Mouse (Mus musculus) CH12.LX (cell line): ENCODE results near the gene Trp53i13. TPM values are rescaled to one million over a fixed set of nuclear protein-coding genes. Genes with fewer than 3 reads are reported as not detected.

Experiments
- DNase-seq: peaks from one replicate; pipeline ENCODE4 v3.0.0-alpha.2; 2013; ENCODE audit errors: extremely low read depth
- H3K27ac ChIP-seq: 2 replicates; pipeline ENCODE4 v1.5.1; 2012; ENCODE audit warnings: low read depth, mild to moderate bottlenecking, control low read depth, moderate library complexity; ENCODE audit not compliant: insufficient read depth
- H3K27me3 ChIP-seq: replicated peaks from 2 replicates; pipeline ENCODE3; 2012; ENCODE audit warnings: inconsistent platforms
- H3K36me3 ChIP-seq, 2 experiments: replicated peaks in 1 of 2; 2 replicates each; pipeline versions ENCODE3 to v1.6.1; 2012; ENCODE audit warnings: inconsistent platforms in 1 of 2, low read length in 1 of 2, mild to moderate bottlenecking in 1 of 2, mixed read lengths in 1 of 2, moderate library complexity in 1 of 2; ENCODE audit not compliant: control insufficient read depth in 1 of 2, insufficient read depth in 1 of 2
- H3K4me1 ChIP-seq, 2 experiments: 2 replicates each; pipeline ENCODE4 v1.6.1; 2012; ENCODE audit warnings: inconsistent platforms in 1 of 2, moderate library complexity in 1 of 2; ENCODE audit not compliant: insufficient read depth in 2 of 2, control insufficient read depth in 1 of 2
- H3K4me2 ChIP-seq: 2 replicates; pipeline ENCODE4 v1.6.1; 2012; ENCODE audit warnings: low read depth, mild to moderate bottlenecking, control low read depth; ENCODE audit not compliant: poor library complexity, insufficient read depth, severe bottlenecking
- H3K4me3 ChIP-seq, 3 experiments: fragments of 150-350 bp in 1 of 3; sonication (generic) in 1 of 3; replicated peaks in 1 of 3; 2 replicates each; pipeline versions ENCODE3 to v1.5.1; 2011 to 2012; ENCODE audit warnings: low read depth in 2 of 3, low read length in 2 of 3, mild to moderate bottlenecking in 2 of 3, moderate library complexity in 2 of 3, control low read depth in 1 of 3, improper control_type of control experiment in 1 of 3, inconsistent platforms in 1 of 3, mixed read lengths in 1 of 3; ENCODE audit not compliant: poor library complexity in 1 of 3
- H3K79me2 ChIP-seq: replicated peaks from 2 replicates; pipeline ENCODE4 v1.6.1; 2012; ENCODE audit warnings: mild to moderate bottlenecking, moderate library complexity; ENCODE audit not compliant: control insufficient read depth, poor library complexity, insufficient read depth, severe bottlenecking; ENCODE audit errors: extremely low read depth
- H3K9ac ChIP-seq: 2 replicates; pipeline ENCODE4 v1.6.1; 2012; ENCODE audit warnings: low read depth, mild to moderate bottlenecking, control low read depth, moderate library complexity; ENCODE audit not compliant: insufficient read depth
- H3K9me3 ChIP-seq: replicated peaks from 2 replicates; pipeline ENCODE3; 2012; ENCODE audit warnings: low read length, inconsistent platforms, mixed read lengths
- BHLHE40 ChIP-seq: IDR thresholded peaks from 2 replicates; pipeline ENCODE4 v1.6.1; 2011; ENCODE audit warnings: mild to moderate bottlenecking, low read depth, low read length, improper control_type of control experiment
- CHD1 ChIP-seq: IDR thresholded peaks from 2 replicates; pipeline ENCODE4 v1.6.1; 2012; ENCODE audit warnings: low read depth, low read length, improper control_type of control experiment, inconsistent platforms
- CHD2 ChIP-seq: IDR thresholded peaks from 2 replicates; pipeline ENCODE4 v1.6.1; 2011; ENCODE audit warnings: low read length, improper control_type of control experiment
- ELF1 ChIP-seq: IDR thresholded peaks from 2 replicates; pipeline ENCODE4 v1.6.1; 2014; ENCODE audit warnings: low read depth, mild to moderate bottlenecking, inconsistent platforms, low read length, improper control_type of control experiment
- ETS1 ChIP-seq: conservative IDR thresholded peaks from 2 replicates; pipeline ENCODE4 v1.6.1; 2012; ENCODE audit warnings: low read depth, mild to moderate bottlenecking, inconsistent platforms, low read length, improper control_type of control experiment, moderate library complexity
- GABPA ChIP-seq: IDR thresholded peaks from 2 replicates; pipeline ENCODE4 v1.6.1; 2012; ENCODE audit warnings: low read depth, low read length, improper control_type of control experiment, inconsistent platforms; ENCODE audit not compliant: insufficient replicate concordance
- HCFC1 ChIP-seq: IDR thresholded peaks from 2 replicates; pipeline ENCODE4 v1.6.1; 2012; ENCODE audit warnings: low read depth, mild to moderate bottlenecking, inconsistent platforms, low read length, improper control_type of control experiment
- JUN ChIP-seq: IDR thresholded peaks from 2 replicates; pipeline ENCODE4 v1.6.1; 2011; ENCODE audit warnings: low read depth, mild to moderate bottlenecking, low read length, improper control_type of control experiment, moderate library complexity; ENCODE audit not compliant: insufficient read depth
- KAT2A ChIP-seq: IDR thresholded peaks from 2 replicates; pipeline ENCODE4 v1.6.1; 2012; ENCODE audit warnings: low read length, improper control_type of control experiment, inconsistent platforms; ENCODE audit not compliant: insufficient replicate concordance
- MAFK ChIP-seq: IDR thresholded peaks from 2 replicates; pipeline ENCODE4 v1.6.1; 2011; ENCODE audit warnings: low read length, improper control_type of control experiment; ENCODE audit not compliant: insufficient replicate concordance
- MAZ ChIP-seq: IDR thresholded peaks from 2 replicates; pipeline ENCODE4 v1.6.1; 2012; ENCODE audit warnings: low read depth, mild to moderate bottlenecking, inconsistent platforms, low read length, improper control_type of control experiment, moderate library complexity
- MEF2A ChIP-seq: IDR thresholded peaks from 2 replicates; pipeline ENCODE4 v1.6.1; 2014; ENCODE audit warnings: low read depth, mild to moderate bottlenecking, inconsistent platforms, low read length, improper control_type of control experiment, borderline replicate concordance
- MXI1 ChIP-seq: IDR thresholded peaks from 2 replicates; pipeline ENCODE4 v1.6.1; 2011; ENCODE audit warnings: mild to moderate bottlenecking, low read depth, low read length, improper control_type of control experiment
- MYC ChIP-seq: IDR thresholded peaks from 2 replicates; pipeline ENCODE4 v1.6.1; 2011; ENCODE audit warnings: low read depth, mild to moderate bottlenecking, improper control_type of control experiment, low read length
- PAX5 ChIP-seq: IDR thresholded peaks from 2 replicates; pipeline ENCODE4 v1.6.1; 2012; ENCODE audit warnings: low read length, inconsistent platforms, mixed read lengths
- RCOR1 ChIP-seq: conservative IDR thresholded peaks from 2 replicates; pipeline ENCODE4 v1.6.1; 2012; ENCODE audit warnings: low read depth, mild to moderate bottlenecking, inconsistent platforms, low read length, improper control_type of control experiment
- SIN3A ChIP-seq: IDR thresholded peaks from 2 replicates; pipeline ENCODE4 v1.6.1; 2012; ENCODE audit warnings: low read length, improper control_type of control experiment, inconsistent platforms
- TBP ChIP-seq: conservative IDR thresholded peaks from 2 replicates; pipeline ENCODE4 v1.6.1; 2011; ENCODE audit warnings: low read depth, low read length, improper control_type of control experiment
- UBTF ChIP-seq: IDR thresholded peaks from 2 replicates; pipeline ENCODE4 v1.6.1; 2012; ENCODE audit warnings: low read depth, mild to moderate bottlenecking, inconsistent platforms, low read length, improper control_type of control experiment, moderate library complexity
- USF1 ChIP-seq: IDR thresholded peaks from 2 replicates; pipeline ENCODE4 v1.6.1; 2014; ENCODE audit warnings: low read depth, mild to moderate bottlenecking, inconsistent platforms, low read length, improper control_type of control experiment
- USF2 ChIP-seq: conservative IDR thresholded peaks from 2 replicates; pipeline ENCODE4 v1.6.1; 2011; ENCODE audit warnings: low read depth, low read length, improper control_type of control experiment
- ZKSCAN1 ChIP-seq: IDR thresholded peaks from 2 replicates; pipeline ENCODE4 v1.6.1; 2012; ENCODE audit warnings: low read depth, inconsistent platforms, low read length, improper control_type of control experiment, borderline replicate concordance
- ZMIZ1 ChIP-seq: IDR thresholded peaks from 2 replicates; pipeline ENCODE4 v1.6.1; 2012; ENCODE audit warnings: low read depth, mild to moderate bottlenecking, inconsistent platforms, low read length, improper control_type of control experiment
- ZNF384 ChIP-seq: IDR thresholded peaks from 2 replicates; pipeline ENCODE4 v1.6.1; 2012; ENCODE audit warnings: low read depth, low read length, improper control_type of control experiment, inconsistent platforms
- dilution Hi-C: fragments of 300-500 bp; cut with MboI; formaldehyde crosslinking; loops from 2 replicates; pipeline ENCODE4 v1.14.3; 2020; ENCODE audit warnings: low sequenced_read_pairs; ENCODE audit not compliant: extremely low pct_unique_long_range_greater_than_20kb, extremely low pct_ligation_motif_present
- in situ Hi-C: fragments of 300-500 bp; cut with MboI; formaldehyde crosslinking; loops from 3 replicates; pipeline ENCODE4 v1.14.3; 2019; ENCODE audit warnings: low sequenced_read_pairs, low pct_ligation_motif_present, low pct_unique_long_range_greater_than_20kb, mixed read lengths
- polyA plus RNA-seq: library from polyadenylated mRNA; unstranded; fragments of >175 nt; gene quantifications from 2 replicates; pipeline ENCODE4 v1.2.1, GENCODE M21; 2012; ENCODE audit warnings: low read depth; ENCODE audit not compliant: insufficient read length
- total RNA-seq, 2 experiments: library from RNA; depleted of rRNA; stranded (reverse); fragments of 300-350 nt in 1 of 2; fragments of >200 nt in 1 of 2; gene quantifications; 2 replicates each; pipeline ENCODE4 v1.2.3; 2012 to 2014

Gene Trp53i13
- total and polyA plus RNA-seq, 3 experiments: 6.7 to 12.8 (median 12.6) TPM

- dilution Hi-C loops: no loop called here
- Histone ChIP-seq H3K79me2 (no peaks in the 10 kb centered on the region), H3K27ac (no peak overlapping the region), H3K4me3 (no peak overlapping the region), H3K36me3 (no peaks in the 10 kb centered on the region), H3K4me1 (peaks cover 9 to 30% of the 10 kb centered on the region in 2 experiments), H3K9ac (no peak overlapping the region), H3K27me3 (peaks cover 52% of the 10 kb centered on the region), H3K9me3 (no peaks in the 10 kb centered on the region), H3K4me2 (no peak overlapping the region)
- no peak for DNase-seq
- TF ChIP-seq ZNF384: no peak
- TF ChIP-seq ETS1: no peak
- TF ChIP-seq UBTF: no peak
- no peak for TF ChIP-seq ZKSCAN1
- no peak for TF ChIP-seq KAT2A
- TF ChIP-seq USF2: no peak
- TF ChIP-seq CHD2: no peak
- no peak for TF ChIP-seq MXI1
- TF ChIP-seq CHD1: no peak
- no peak for TF ChIP-seq HCFC1
- no peak for TF ChIP-seq MYC
- TF ChIP-seq MAZ: no peak
- TF ChIP-seq PAX5: no peak
- no peak for TF ChIP-seq MEF2A
- no peak for TF ChIP-seq TBP
- no peak for TF ChIP-seq RCOR1
- no peak for TF ChIP-seq ZMIZ1
- no peak for TF ChIP-seq SIN3A
- no peak for TF ChIP-seq BHLHE40
- in situ Hi-C loops: loop anchor here (25.0 kb wide), 1 partner anchor 478 kb away; the partner anchor contains the start of gene Slc6a4
These were observed 50.7 kb downstream of the Trp53i13 start for GRCm38 (mm10) chr11:77465111-77465510.

DNA sequence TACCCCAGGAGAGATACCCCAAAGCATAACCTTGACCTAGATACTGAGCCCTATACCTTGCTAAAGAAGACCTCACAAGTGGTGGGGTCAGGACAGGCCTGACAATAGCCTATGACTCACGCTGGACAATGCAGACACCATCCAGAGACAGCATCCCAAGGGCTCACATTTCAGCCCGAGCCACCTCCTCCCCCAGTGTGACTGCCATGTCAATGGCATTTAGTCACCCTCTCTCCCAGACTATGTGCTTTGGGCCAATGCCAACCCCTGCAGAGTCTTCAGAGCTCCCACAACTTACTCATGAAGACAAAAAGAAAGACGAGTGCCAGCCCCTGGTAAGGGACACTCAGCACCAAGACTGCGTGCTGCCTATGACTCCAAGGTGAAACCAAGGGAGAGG, 51.1 kb downstream of the Trp53i13 start:
- no peaks in the 10 kb centered on the region for H3K79me2 ChIP-seq
- H3K36me3 ChIP-seq: no peaks in the 10 kb centered on the region
- H3K9me3 ChIP-seq: no peaks in the 10 kb centered on the region
- H3K4me1 ChIP-seq: peaks cover 9 to 31% of the 10 kb centered on the region in 2 experiments
- dilution Hi-C loops: no loop called here
- no peak overlapping the region for H3K27ac ChIP-seq
- peaks cover 52% of the 10 kb centered on the region for H3K27me3 ChIP-seq
- no peak for DNase-seq
- in situ Hi-C loops: loop anchor here (25.0 kb wide), 1 partner anchor 477 kb away; the partner anchor contains the start of gene Slc6a4
- no peak overlapping the region for H3K4me2 ChIP-seq
- H3K4me3 ChIP-seq: no peak overlapping the region
- TF ChIP-seq ZKSCAN1 (no peak), KAT2A (no peak), TBP (no peak), GABPA (no peak), RCOR1 (no peak), ETS1 (no peak), ZMIZ1 (no peak), USF2 (no peak), ELF1 (no peak), CHD1 (no peak), JUN (no peak), CHD2 (no peak), HCFC1 (no peak), MAFK (no peak), ZNF384 (no peak), USF1 (no peak), BHLHE40 (no peak)
- no peak overlapping the region for H3K9ac ChIP-seq
